Mouse (Mus musculus): ENCODE results near the gene Tbc1d10b.
"Not testable (repeated sequence)": the region's sequence is repeated elsewhere in the genome, so short reads cannot be mapped to it uniquely, and the experiment has no call there.

The Tbc1d10b gene

DNA sequence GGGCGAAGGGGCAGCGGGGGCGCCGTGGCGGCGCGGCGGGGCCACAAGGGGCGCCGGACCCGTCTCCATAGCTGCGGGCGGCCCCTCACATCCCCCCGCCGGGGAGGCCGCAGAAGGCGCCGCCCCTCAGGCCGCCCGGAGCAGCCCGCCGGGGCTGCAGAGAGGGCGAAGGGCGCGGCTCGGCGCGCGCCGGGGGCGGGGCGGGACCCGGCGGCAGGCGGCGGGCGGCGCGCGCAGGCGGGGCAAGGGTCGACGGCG lies at the start of gene Tbc1d10b:
Tbc1d10b (minus strand) TSS at position 174 of the 258 bp plus-strand sequence.
- no peak for DNase-seq (ENCODE audit: low spot score in 2 of 2)

- no peak for DNase-seq (ENCODE audit: low spot score in 2 of 2)
Observed at GRCm38 (mm10) chr7:127256518-127256917, 48.2 kb upstream of the Tbc1d10b start.

DNA sequence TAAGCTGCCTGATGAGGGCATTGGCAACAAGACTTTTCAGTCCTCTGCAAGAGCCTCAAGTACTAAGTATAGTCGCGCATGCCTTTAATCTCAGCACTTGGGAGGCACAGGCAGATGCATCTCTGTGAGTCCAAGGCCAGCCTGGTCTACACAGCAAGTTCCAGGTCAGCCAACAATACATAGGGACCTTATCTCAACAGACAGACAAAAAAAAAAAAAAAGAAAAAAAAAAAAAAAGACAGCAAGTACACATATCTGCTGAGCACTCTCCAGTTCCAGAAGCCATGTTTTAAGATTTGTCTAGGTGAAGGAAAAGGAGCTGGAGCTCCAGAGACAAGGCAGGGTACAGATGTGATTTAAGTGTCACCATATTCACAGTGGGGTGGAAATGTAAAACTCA lies 47.7 kb upstream of the Tbc1d10b start:
- DNase-seq (ENCODE audit: low spot score in 2 of 2): no peak

DNA sequence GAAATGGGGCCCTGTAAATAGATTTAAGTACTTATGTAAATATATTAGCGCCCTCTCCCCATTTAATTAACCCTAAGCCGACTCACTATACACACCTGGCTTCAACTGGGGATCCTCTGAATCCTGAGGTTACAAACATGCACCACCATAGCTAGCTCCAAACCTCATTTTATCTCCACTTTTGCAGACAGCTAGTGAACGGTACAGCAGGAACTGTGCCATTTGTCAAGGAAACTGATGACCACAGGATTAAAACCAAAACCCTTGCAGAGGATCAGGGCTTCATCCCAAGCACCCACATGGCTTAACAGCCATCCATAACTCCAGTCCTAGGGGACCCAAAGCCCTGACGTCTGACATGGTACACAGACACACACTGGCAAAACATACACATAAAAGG lies 46.7 kb upstream of the Tbc1d10b start:
- no peak for DNase-seq (ENCODE audit: low spot score in 2 of 2)

GRCm38 (mm10) chr7:127253821-127254769 lies 45.8 kb upstream of the Tbc1d10b start:
- DNase-seq (ENCODE audit: low spot score in 2 of 2): peak; percentile 89 to 93

DNA sequence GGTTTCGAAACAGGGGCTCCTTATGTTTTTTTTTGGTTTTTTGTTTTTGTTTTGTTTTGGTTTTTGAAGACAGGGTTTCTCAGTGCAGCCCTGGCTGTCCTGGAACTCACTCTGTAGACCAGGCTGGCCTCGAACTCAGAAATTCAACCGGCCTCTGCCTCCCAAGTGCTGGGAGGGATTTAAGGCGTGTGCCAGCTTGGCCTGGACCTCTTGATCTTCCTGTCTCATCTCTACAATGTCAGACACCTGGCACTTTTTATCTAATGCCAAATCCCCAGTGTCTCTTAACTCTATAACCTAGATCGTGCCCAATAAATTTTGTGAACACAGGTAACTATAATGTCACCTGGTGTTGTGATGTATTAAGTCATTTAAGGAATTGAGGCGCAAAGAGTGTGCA lies 45.1 kb upstream of the Tbc1d10b start:
- no peak for DNase-seq (ENCODE audit: low spot score in 2 of 2)

DNA sequence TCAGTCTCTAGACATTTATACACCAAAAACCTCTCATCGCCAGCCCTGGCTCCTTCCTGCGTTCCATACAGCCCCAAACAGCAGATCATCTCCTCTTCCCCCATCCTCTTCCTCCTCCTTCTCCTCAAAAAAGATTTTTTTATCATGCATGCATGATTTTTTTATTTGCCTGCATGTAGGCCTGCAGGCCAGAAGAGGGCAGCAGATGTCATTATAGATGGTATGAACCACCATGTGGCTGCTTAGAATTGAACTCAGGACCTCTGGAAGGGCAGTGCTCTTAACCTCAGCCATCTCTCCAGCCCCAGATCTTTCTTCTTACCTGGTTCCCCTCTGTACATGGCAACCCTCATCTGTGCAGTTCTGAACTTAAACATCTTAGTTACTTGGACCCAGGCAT lies 44.1 kb upstream of the Tbc1d10b start:
- peak; percentile 38 to 40 for DNase-seq (ENCODE audit: low spot score in 2 of 2)

GRCm38 (mm10) chr7:127250511-127250910 lies 42.2 kb upstream of the Tbc1d10b start:
- not testable (repeated sequence) for DNase-seq (ENCODE audit: low spot score in 2 of 2)

GRCm38 (mm10) chr7:127244658-127245510 lies 36.6 kb upstream of the Tbc1d10b start:
- no peak for DNase-seq (ENCODE audit: low spot score in 2 of 2)

DNA sequence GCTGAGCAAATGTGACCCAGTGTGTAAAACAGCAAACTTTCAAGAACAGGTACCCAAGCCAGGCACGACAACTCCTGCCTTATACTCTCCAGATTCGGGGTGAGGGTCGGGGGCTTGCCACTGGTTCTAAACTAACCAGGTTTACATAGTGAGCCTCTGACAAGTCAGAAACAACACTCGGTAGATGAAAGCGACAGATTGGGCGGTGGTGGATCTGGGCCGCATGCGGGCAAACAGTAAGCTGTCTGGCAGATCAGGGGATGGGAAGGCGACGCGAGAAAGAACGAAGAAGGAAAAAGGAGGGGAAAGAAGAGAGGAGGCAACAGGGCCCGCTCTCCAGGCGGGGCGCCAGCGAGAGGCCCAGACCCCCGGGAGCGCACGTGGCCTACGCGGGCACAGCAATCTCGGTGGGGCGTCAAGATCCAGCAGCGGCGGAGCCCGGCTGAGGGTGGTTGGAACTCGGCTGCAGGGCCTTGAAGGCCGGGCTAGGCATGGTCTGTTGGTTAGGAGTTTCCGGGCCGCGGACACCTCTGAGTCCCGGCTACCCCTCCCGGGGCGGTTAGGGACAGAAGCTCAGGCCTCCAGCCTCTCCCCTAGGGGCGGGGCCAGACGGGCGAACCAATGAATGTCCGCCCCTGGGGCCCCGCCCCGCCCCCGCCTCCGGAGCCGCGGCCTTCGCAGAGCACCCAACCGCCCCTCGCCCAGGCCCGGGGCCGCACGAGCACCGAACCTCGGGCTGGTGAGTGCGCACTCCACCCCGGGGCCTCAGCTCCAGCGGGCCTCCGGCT lies 35.8 kb upstream of the Tbc1d10b start, which contains the start of gene Zfp771:
Zfp771 (plus strand) TSS at position 405 of the 788 bp plus-strand sequence.
- peak; percentile 91 for DNase-seq (ENCODE audit: low spot score in 2 of 2)

DNA sequence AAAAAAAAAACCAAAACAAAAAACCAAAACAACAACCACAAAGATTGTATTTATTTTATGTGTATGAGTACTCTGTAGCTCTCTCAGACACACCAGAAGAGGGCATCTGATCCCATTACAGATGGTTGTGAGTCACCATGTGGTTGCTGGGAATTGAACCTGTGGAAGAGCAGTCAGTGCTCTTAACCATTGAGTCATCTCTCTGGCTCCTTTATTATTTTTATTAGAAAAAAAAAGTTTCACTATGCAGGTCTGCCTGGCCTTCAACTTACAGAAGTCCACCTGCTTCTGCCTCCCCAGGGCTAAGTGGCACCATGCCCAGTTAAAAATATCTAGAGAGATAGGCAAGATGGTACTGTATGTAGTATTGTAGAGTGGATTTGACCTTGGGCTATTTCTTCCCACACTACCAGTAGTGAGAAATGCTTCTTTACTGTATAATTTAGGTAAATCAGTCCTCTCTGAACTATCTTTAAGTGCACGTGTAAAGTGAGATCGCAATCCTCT lies 35.1 kb upstream of the Tbc1d10b start:
- DNase-seq (ENCODE audit: low spot score in 2 of 2): no peak

GRCm38 (mm10) chr7:127234777-127235176 lies 26.5 kb upstream of the Tbc1d10b start:
- DNase-seq (ENCODE audit: low spot score in 2 of 2): no peak

DNA sequence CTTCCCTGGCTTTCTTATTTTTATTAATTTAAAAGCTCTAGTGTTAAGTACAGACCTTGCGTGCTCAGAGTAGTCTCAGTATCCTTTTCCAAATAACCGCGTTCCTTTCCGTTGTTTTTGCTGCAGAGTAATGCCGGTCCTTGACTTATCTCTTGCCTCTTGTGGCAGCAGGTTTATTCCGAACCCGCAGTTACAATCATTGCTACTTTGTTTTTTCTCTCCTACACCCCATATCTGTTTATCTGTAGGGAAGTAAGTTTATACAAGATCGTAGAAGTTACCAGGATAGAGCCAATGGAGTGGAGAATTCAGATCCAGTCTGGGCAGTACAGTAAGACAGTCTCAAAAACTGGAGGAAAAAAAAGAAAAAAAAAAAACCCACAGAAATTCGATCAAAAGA lies 25.5 kb upstream of the Tbc1d10b start:
- DNase-seq (ENCODE audit: low spot score in 2 of 2): no peak

- DNase-seq (ENCODE audit: low spot score in 2 of 2): peak in 1 of 2 experiments; percentile 16
Observed at GRCm38 (mm10) chr7:127233368-127233749, 25.1 kb upstream of the Tbc1d10b start.

DNA sequence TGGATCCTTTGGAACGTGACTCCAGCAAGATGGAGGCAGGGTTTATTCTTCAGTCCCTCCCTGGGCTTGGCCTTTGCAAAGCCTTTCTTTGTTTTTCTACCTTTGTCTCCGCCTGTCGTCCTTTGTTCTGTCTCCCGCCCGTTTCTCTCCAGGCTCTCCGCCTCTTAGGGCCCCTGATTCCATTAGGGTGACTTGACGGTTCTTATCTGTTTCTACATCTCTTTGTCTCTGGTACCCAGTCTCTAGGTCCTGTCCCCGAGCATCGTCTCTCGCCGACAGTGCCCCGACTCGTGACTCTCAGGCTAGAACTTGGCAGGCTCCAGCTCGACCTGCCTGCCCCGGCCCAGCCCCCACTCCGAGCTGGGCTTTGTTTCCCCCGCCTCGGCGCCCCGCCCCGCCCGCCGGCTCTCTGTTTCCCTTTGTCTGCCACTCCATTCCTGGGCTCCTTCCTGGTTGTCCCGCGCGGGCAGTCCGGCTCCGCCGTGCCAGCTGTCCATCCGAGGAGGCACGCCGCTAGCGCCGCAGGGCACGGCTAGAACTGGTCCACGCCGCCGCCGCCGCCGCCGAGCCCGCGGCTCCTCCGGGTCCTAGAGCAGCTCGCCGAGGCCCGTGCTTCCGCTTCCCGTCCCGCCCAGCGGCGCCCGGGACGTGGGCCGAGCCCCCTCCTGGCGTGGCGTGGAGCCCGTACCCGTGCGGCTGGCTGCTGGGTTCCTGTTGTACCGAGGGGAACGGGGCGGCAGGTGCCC lies 24.5 kb upstream of the Tbc1d10b start, which contains the start of the genes Zfp553 and Sept1:
Zfp553 (plus strand) TSS at position 440 of the 746 bp plus-strand sequence.
Sept1 (minus strand) TSS at position 509 of the 746 bp plus-strand sequence.
- peak; percentile 61 to 67 for DNase-seq (ENCODE audit: low spot score in 2 of 2)

DNA sequence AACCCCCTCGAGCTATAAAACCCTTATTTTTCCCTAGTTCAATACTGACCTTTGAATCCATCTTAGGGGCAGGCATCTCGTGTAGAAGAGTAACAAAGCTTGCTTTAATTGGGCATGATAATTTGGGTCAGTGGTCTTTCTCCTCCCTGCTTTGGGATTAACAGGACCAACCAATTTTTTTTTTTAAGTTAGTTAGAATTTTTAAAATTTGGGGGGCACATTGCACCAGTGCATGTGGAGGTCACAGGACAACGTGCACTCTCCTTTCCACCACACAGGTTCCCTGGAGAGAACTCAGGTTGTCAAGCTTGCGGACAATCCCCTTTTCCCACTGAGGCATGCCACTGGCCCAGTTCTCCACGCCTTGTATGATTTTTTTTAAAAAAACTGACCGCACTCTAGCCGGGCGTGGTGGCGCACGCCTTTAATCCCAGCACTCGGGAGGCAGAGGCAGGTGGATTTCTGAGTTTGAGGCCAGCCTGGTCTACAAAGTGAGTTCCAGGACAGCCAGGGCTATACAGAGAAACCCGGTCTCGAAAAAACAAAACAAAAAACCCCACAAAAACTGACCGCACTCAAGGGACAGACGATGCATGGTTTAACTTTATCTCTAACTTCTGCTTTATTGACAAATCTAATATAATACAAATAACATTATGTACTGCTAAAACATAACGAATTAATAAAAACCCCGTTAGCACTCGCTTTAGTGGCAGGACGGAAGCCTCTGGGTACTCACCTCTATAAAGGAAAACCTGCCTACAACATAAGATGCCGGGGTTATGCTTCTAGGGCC lies 23.8 kb upstream of the Tbc1d10b start:
- DNase-seq (ENCODE audit: low spot score in 2 of 2): no peak

DNA sequence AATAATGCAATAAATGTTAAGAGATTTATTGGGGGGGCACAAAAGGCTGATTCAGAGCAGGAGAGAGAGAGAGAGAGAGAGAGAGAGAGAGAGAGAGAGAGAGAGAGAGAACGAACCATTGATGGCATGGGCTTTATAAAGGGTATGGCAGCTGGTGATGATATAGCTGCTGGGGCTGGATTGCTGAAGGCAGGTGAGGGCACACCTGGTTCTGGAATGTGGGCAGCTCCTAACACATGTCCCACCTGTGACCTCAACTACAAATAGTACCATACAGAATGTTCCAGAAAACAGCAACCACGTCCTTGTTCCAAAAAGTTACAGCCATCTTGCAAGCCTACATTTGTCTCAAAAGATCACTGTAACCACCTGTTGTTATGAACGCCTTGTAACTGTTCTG lies 23.1 kb upstream of the Tbc1d10b start:
- DNase-seq (ENCODE audit: low spot score in 2 of 2): no peak

DNA sequence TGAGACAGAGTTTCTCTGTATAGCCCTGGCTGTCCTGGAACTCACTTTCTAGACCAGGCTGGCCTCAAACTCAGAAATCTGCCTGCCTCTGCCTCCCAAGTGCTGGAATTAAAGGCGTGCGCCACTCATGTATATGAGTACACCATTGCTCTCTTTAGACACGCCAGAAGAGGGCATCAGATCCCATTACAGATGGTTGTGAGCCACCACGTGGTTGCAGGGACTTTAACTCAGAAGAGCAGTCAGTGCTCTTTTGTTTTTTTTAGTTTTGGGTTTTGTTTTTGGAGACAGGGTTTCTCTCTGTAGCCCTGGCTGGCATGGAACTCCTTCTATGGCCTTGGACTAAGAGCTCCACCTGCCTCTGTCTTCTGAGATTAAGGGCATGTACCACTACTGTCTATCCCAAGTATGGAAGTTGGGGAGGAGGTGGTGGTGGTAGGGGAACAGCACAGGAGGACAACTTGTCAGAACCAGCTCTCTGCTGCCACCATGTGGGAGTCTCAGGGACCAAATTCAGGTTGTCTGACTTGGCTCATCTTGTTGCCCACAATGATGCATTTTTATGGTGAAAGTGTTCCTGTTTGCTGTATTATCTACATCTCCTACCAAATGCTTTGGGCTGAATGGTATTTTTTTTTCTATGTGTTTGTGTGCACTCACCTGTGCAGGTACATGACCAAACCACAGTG lies 20.5 kb upstream of the Tbc1d10b start:
- DNase-seq (ENCODE audit: low spot score in 2 of 2): peak; percentile 80 to 86
